Mouse (Mus musculus): Measurements from ENCODE around the gene Mrps5. TPM values are rescaled to one million over a fixed set of nuclear protein-coding genes. Genes with fewer than 3 reads are reported as not detected.
A peak's percentile ranks its signal among the peaks of the same experiment; 100 is the strongest.
"Not testable (repeated sequence)": the region's sequence is repeated elsewhere in the genome, so short reads cannot be mapped to it uniquely, and the experiment has no call there.

Gene Mrps5
- polyA plus RNA-seq, 1 experiment from 2014 or later, result 113 TPM

- Histone ChIP-seq H3K4me3 (replicated peaks) (no peak overlapping the region), H3K27me3 (no peaks in the 10 kb centered on the region), H3K9me3 (replicated peaks) (0 out of 2 replicates have a peak, but pooled peaks cover 3% of the 10 kb centered on the region), H3K4me2 (replicated peaks) (no peak overlapping the region), H3K36me3 (peaks cover 26% of the 10 kb centered on the region; the same call in 1 of the 2 replicates), H3K4me1 (no peaks in the 10 kb centered on the region), H3K27ac (replicated peaks) (no peak overlapping the region), H3K9ac (no peak overlapping the region)
- ATAC-seq (ENCODE audit: insufficient number of reproducible peaks, low FRiP score, low TSS enrichment, low read depth), result no peak
- 12% methylated on average over 1 of the region's 1 CpGs for WGBS
Measured at GRCm38 (mm10) chr2:127573322-127573721, 13.7 kb upstream of the Mrps5 start.

GRCm38 (mm10) chr2:127584436-127584858 lies 2.6 kb upstream of the Mrps5 start:
- ATAC-seq (ENCODE audit: insufficient number of reproducible peaks, low FRiP score, low TSS enrichment, low read depth), result peak; percentile 77
- Histone ChIP-seq H3K9me3 (replicated peaks) (no peaks in the 10 kb centered on the region), H3K9ac (peak overlapping the region; percentile 63), H3K27ac (replicated peaks) (no peak overlapping the region), H3K4me3 (replicated peaks) (peak overlapping the region; percentile 72), H3K27me3 (no peaks in the 10 kb centered on the region), H3K4me1 (peaks cover 21% of the 10 kb centered on the region), H3K4me2 (replicated peaks) (peak overlapping the region; percentile 69), H3K36me3 (0 out of 2 replicates have a peak, but pooled peaks cover 4% of the 10 kb centered on the region)
- WGBS, result under 1% methylated on average over 24 of the region's 24 CpGs

- no peak for ATAC-seq (ENCODE audit: insufficient number of reproducible peaks, low FRiP score, low TSS enrichment, low read depth)
- H3K36me3 ChIP-seq, result peaks cover 6% of the 10 kb centered on the region; the same call in 1 of the 2 replicates
- H3K9me3 ChIP-seq (replicated peaks), result no peaks in the 10 kb centered on the region
- peak overlapping the region; percentile 94 for H3K27ac ChIP-seq (replicated peaks)
- peak overlapping the region; percentile 89 for H3K4me3 ChIP-seq (replicated peaks)
- peak overlapping the region; percentile 61 for H3K4me2 ChIP-seq (replicated peaks)
- under 1% methylated on average over 22 of the region's 22 CpGs for WGBS
- peaks cover 21% of the 10 kb centered on the region for H3K4me1 ChIP-seq
- H3K9ac ChIP-seq, result peak overlapping the region; percentile 73
- H3K27me3 ChIP-seq, result no peaks in the 10 kb centered on the region
Measured at GRCm38 (mm10) chr2:127587514-127587844, 457 bp downstream of the Mrps5 start.

GRCm38 (mm10) chr2:127588897-127589296 lies 1.9 kb downstream of the Mrps5 start:
- Histone ChIP-seq H3K4me2 (replicated peaks) (no peak overlapping the region), H3K9ac (no peak overlapping the region), H3K9me3 (replicated peaks) (no peaks in the 10 kb centered on the region), H3K4me1 (peaks cover 21% of the 10 kb centered on the region), H3K36me3 (peaks cover 18% of the 10 kb centered on the region; the same call in 1 of the 2 replicates), H3K27me3 (no peaks in the 10 kb centered on the region), H3K4me3 (replicated peaks) (no peak overlapping the region), H3K27ac (replicated peaks) (no peak overlapping the region)
- ATAC-seq (ENCODE audit: insufficient number of reproducible peaks, low FRiP score, low TSS enrichment, low read depth), result no peak
- 92% methylated on average over 9 of the region's 9 CpGs for WGBS

- Histone ChIP-seq H3K4me1 (peaks cover 17% of the 10 kb centered on the region), H3K4me3 (replicated peaks) (no peak overlapping the region), H3K36me3 (peaks cover 31% of the 10 kb centered on the region), H3K27ac (replicated peaks) (no peak overlapping the region; the same call in 1 of the 2 replicates), H3K9me3 (replicated peaks) (no peaks in the 10 kb centered on the region), H3K4me2 (replicated peaks) (no peak overlapping the region), H3K9ac (no peak overlapping the region), H3K27me3 (no peaks in the 10 kb centered on the region)
- no peak for ATAC-seq (ENCODE audit: insufficient number of reproducible peaks, low FRiP score, low TSS enrichment, low read depth)
- WGBS, result 73% methylated on average over 15 of the region's 15 CpGs
Measured at GRCm38 (mm10) chr2:127590204-127590603, 3.2 kb downstream of the Mrps5 start.

- H3K4me2 ChIP-seq (replicated peaks), result no peak overlapping the region
- H3K27ac ChIP-seq (replicated peaks), result no peak overlapping the region; the same call in 1 of the 2 replicates
- H3K9ac ChIP-seq, result no peak overlapping the region
- WGBS, result 49% methylated on average over 4 of the region's 4 CpGs
- no peaks in the 10 kb centered on the region for H3K9me3 ChIP-seq (replicated peaks)
- H3K4me1 ChIP-seq, result peaks cover 17% of the 10 kb centered on the region
- no peak for ATAC-seq (ENCODE audit: insufficient number of reproducible peaks, low FRiP score, low TSS enrichment, low read depth)
- H3K4me3 ChIP-seq (replicated peaks), result no peak overlapping the region
- peaks cover 34% of the 10 kb centered on the region for H3K36me3 ChIP-seq
- no peaks in the 10 kb centered on the region for H3K27me3 ChIP-seq
Measured at GRCm38 (mm10) chr2:127590840-127591239, 3.8 kb downstream of the Mrps5 start.

GRCm38 (mm10) chr2:127603383-127603782 lies 16.4 kb downstream of the Mrps5 start:
- H3K27me3 ChIP-seq; H3K9me3 ChIP-seq (replicated peaks); H3K27ac ChIP-seq (replicated peaks); H3K4me2 ChIP-seq (replicated peaks); H3K4me3 ChIP-seq (replicated peaks); ATAC-seq (ENCODE audit: insufficient number of reproducible peaks, low FRiP score, low TSS enrichment, low read depth); H3K9ac ChIP-seq; H3K4me1 ChIP-seq: not testable (repeated sequence)
- peaks cover 77% of the 10 kb centered on the region for H3K36me3 ChIP-seq
- 83% methylated on average over 6 of the region's 8 CpGs for WGBS

- Histone ChIP-seq H3K9me3 (replicated peaks) (no peaks in the 10 kb centered on the region), H3K36me3 (peaks cover 58% of the 10 kb centered on the region), H3K27me3 (no peaks in the 10 kb centered on the region), H3K27ac (replicated peaks) (no peak overlapping the region), H3K4me1 (0 out of 2 replicates have a peak, but pooled peaks cover 3% of the 10 kb centered on the region), H3K9ac (no peak overlapping the region), H3K4me3 (replicated peaks) (no peak overlapping the region), H3K4me2 (replicated peaks) (no peak overlapping the region)
- WGBS, result 87% methylated on average over 3 of the region's 3 CpGs
- no peak for ATAC-seq (ENCODE audit: insufficient number of reproducible peaks, low FRiP score, low TSS enrichment, low read depth)
Measured at GRCm38 (mm10) chr2:127605203-127605602, 18.2 kb downstream of the Mrps5 start.

- Histone ChIP-seq H3K4me1 (0 out of 2 replicates have a peak, but pooled peaks cover 3% of the 10 kb centered on the region), H3K4me3 (replicated peaks) (no peak overlapping the region), H3K27ac (replicated peaks) (no peak overlapping the region), H3K36me3 (peaks cover 30% of the 10 kb centered on the region), H3K27me3 (no peaks in the 10 kb centered on the region), H3K4me2 (replicated peaks) (no peak overlapping the region), H3K9ac (no peak overlapping the region), H3K9me3 (replicated peaks) (no peaks in the 10 kb centered on the region)
- 35% methylated on average over 3 of the region's 3 CpGs for WGBS
- ATAC-seq (ENCODE audit: insufficient number of reproducible peaks, low FRiP score, low TSS enrichment, low read depth), result no peak
Measured at GRCm38 (mm10) chr2:127608234-127608633, 21.2 kb downstream of the Mrps5 start.

- no peak overlapping the region for H3K4me3 ChIP-seq (replicated peaks)
- no peaks in the 10 kb centered on the region for H3K9me3 ChIP-seq (replicated peaks)
- H3K36me3 ChIP-seq, result peaks cover 25% of the 10 kb centered on the region
- H3K9ac ChIP-seq, result no peak overlapping the region
- no peak overlapping the region for H3K27ac ChIP-seq (replicated peaks)
- no peak for ATAC-seq (ENCODE audit: insufficient number of reproducible peaks, low FRiP score, low TSS enrichment, low read depth)
- H3K27me3 ChIP-seq, result no peaks in the 10 kb centered on the region
- WGBS, result 3% methylated on average over 5 of the region's 5 CpGs
- H3K4me2 ChIP-seq (replicated peaks), result no peak overlapping the region
- 0 out of 2 replicates have a peak, but pooled peaks cover 3% of the 10 kb centered on the region for H3K4me1 ChIP-seq
Measured at GRCm38 (mm10) chr2:127608986-127609385, 22.0 kb downstream of the Mrps5 start.

- ATAC-seq (ENCODE audit: insufficient number of reproducible peaks, low FRiP score, low TSS enrichment, low read depth), result no peak
- WGBS, result 83% methylated on average over 4 of the region's 4 CpGs
Measured at GRCm38 (mm10) chr2:127611386-127611785, 24.4 kb downstream of the Mrps5 start.

GRCm38 (mm10) chr2:127612288-127612687 lies 25.3 kb downstream of the Mrps5 start:
- ATAC-seq (ENCODE audit: insufficient number of reproducible peaks, low FRiP score, low TSS enrichment, low read depth), result no peak
- Histone ChIP-seq H3K36me3 (no peaks in the 10 kb centered on the region), H3K9ac (no peak overlapping the region), H3K4me3 (replicated peaks) (no peak overlapping the region), H3K27ac (replicated peaks) (no peak overlapping the region), H3K4me2 (replicated peaks) (no peak overlapping the region), H3K27me3 (no peaks in the 10 kb centered on the region), H3K4me1 (0 out of 2 replicates have a peak, but pooled peaks cover 3% of the 10 kb centered on the region), H3K9me3 (replicated peaks) (no peaks in the 10 kb centered on the region)
- WGBS, result 89% methylated on average over 4 of the region's 4 CpGs

More at GRCm38 (mm10) chr2:127611386-127611785, 24.4 kb downstream of the Mrps5 start:
- Histone ChIP-seq H3K27me3 (no peaks in the 10 kb centered on the region), H3K9me3 (replicated peaks) (no peaks in the 10 kb centered on the region), H3K36me3 (peaks cover 4% of the 10 kb centered on the region; the same call in 1 of the 2 replicates), H3K4me2 (replicated peaks) (no peak overlapping the region), H3K27ac (replicated peaks) (no peak overlapping the region), H3K9ac (no peak overlapping the region), H3K4me1 (0 out of 2 replicates have a peak, but pooled peaks cover 3% of the 10 kb centered on the region), H3K4me3 (replicated peaks) (no peak overlapping the region)
